In the genomic region with DNA sequence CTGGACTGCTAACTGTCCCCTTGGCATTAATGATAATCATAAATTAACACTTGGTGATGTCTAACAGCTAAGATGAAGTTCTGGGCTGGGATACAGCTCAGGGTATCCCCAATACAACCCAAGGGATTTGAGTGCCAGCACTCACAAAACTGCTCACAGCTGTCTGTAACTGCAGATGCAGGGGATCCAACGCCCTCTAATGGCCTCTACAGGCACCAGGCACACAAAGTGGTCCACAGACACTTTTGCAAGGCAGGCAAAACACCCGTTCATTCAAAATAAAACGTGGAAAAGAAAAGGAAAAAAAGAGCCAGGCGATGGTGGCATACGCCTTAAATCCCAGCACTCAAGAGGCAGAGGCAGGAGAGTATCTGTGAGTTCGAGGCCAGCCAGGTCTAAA, we compare ENCODE assay signal across 11 mouse cellular contexts. TPM values are rescaled to one million over a fixed set of nuclear protein-coding genes. Genes with fewer than 3 reads are reported as not detected.
DNase-seq lines count a peak whose midpoint lies in the region; ATAC-seq and TF ChIP-seq lines count a peak whose summit lies in the region.
"Had no signal": no experiment of that assay in that cellular context is flagged by ENCODE, and none has a peak within 500 bp of the region (broad histone marks: within the 10 kb centered on the region; RNA-seq: fewer than 3 reads in every experiment).

No protein-coding gene starts in this region.

- no peak overlapping the region for H3K4me2 ChIP-seq in forebrain, embryonic 13.5 days
- H3K4me2 ChIP-seq in forebrain, embryonic 16.5 days (ENCODE audit: low read length): no peak overlapping the region
- H3K4me2 ChIP-seq in kidney, postnatal 0 days (ENCODE audit: low read length): no peak overlapping the region
- no peak overlapping the region for H3K4me2 ChIP-seq in limb, embryonic 15.5 days

- peak overlapping the region; percentile 11; the same call in 1 of the 2 replicates for H3K27ac ChIP-seq in forebrain, embryonic 13.5 days
- no peak overlapping the region for H3K27ac ChIP-seq in forebrain, embryonic 16.5 days (ENCODE audit: low read length)
- peak overlapping the region; percentile 94; the same call in 1 of the 2 replicates for H3K27ac ChIP-seq in kidney, postnatal 0 days
- peak overlapping the region; percentile 83; the same call in 1 of the 2 replicates for H3K27ac ChIP-seq in limb, embryonic 15.5 days

- TF ChIP-seq CTCF in kidney, postnatal 0 days (IDR thresholded peaks at IDR 0.05; ENCODE audit: low read depth): peak; percentile 37; the same call in 1 of the 2 replicates

- peaks cover 20% of the 10 kb centered on the region for H3K4me1 ChIP-seq in forebrain, embryonic 13.5 days
- H3K4me1 ChIP-seq in forebrain, embryonic 16.5 days (replicated peaks; ENCODE audit: control insufficient read depth, insufficient read depth, low read length): peaks cover 8% of the 10 kb centered on the region; the same call in 1 of the 2 replicates
- H3K4me1 ChIP-seq in kidney, postnatal 0 days (replicated peaks; ENCODE audit: insufficient read depth, low read length): peaks cover 18% of the 10 kb centered on the region
- peaks cover 35% of the 10 kb centered on the region for H3K4me1 ChIP-seq in limb, embryonic 15.5 days

- ATAC-seq in forebrain, embryonic 13.5 days: no peak
- no peak for ATAC-seq in forebrain, embryonic 16.5 days
- ATAC-seq in kidney, postnatal 0 days (replicated peaks; ENCODE audit: low FRiP score, low read depth): no peak
- ATAC-seq in limb, embryonic 15.5 days (ENCODE audit: insufficient number of reproducible peaks, low FRiP score, low TSS enrichment, low read depth): no peak
- ATAC-seq: activated CD4-positive, CD25-positive, alpha-beta regulatory T cell, adult 4 months had no signal

- no peaks in the 10 kb centered on the region for H3K36me3 ChIP-seq in forebrain, embryonic 13.5 days (ENCODE audit: poor library complexity, severe bottlenecking)
- H3K36me3 ChIP-seq in forebrain, embryonic 16.5 days (ENCODE audit: control insufficient read depth, insufficient read depth): no peaks in the 10 kb centered on the region
- H3K36me3 ChIP-seq in kidney, postnatal 0 days (ENCODE audit: insufficient read depth, low read length): no peaks in the 10 kb centered on the region
- H3K36me3 ChIP-seq in limb, embryonic 15.5 days: no peaks in the 10 kb centered on the region
- H3K36me3 ChIP-seq: forebrain, embryonic 12.5 days had no signal

- no peak overlapping the region for H3K9ac ChIP-seq in forebrain, embryonic 13.5 days
- H3K9ac ChIP-seq in forebrain, embryonic 16.5 days (replicated peaks; ENCODE audit: low read depth, low read length): no peak overlapping the region
- no peak overlapping the region for H3K9ac ChIP-seq in kidney, postnatal 0 days (ENCODE audit: low read depth, low read length)
- no peak overlapping the region for H3K9ac ChIP-seq in limb, embryonic 15.5 days

- 41% methylated on average over 6 of the region's 6 CpGs for WGBS in forebrain, embryonic 13.5 days
- 47% methylated on average over 6 of the region's 6 CpGs for whole genome bisulfite sequencing in forebrain, embryonic 16.5 days
- WGBS in kidney, postnatal 0 days: 57% methylated on average over 6 of the region's 6 CpGs
- WGBS in limb, embryonic 15.5 days: 49% methylated on average over 6 of the region's 6 CpGs

- no peak for DNase-seq in kidney, postnatal 0 days (ENCODE audit: low spot score)
- no peak for DNase-seq in kidney, adult 18-20 months
- peak; percentile 62 for DNase-seq in embryo, embryonic 10.5 days (ENCODE audit: low spot score)
- DNase-seq in adrenal gland, adult 18-20 months (ENCODE audit: low spot score in 2 of 2): no peak
- no peak for DNase-seq in cerebellum, postnatal 4 days (ENCODE audit: low spot score in 2 of 2)
- DNase-seq: cerebellum, adult 2 months had no signal

- no peak overlapping the region for H3K4me3 ChIP-seq in forebrain, embryonic 13.5 days
- no peak overlapping the region for H3K4me3 ChIP-seq in forebrain, embryonic 16.5 days (replicated peaks; ENCODE audit: low read length)
- H3K4me3 ChIP-seq in kidney, postnatal 0 days (replicated peaks; ENCODE audit: low read depth, low read length): no peak overlapping the region
- H3K4me3 ChIP-seq in limb, embryonic 15.5 days: no peak overlapping the region
- H3K4me3 ChIP-seq: forebrain, embryonic 12.5 days had no signal

- no peaks in the 10 kb centered on the region for H3K9me3 ChIP-seq in forebrain, embryonic 13.5 days (replicated peaks)
- H3K9me3 ChIP-seq in forebrain, embryonic 16.5 days (ENCODE audit: control insufficient read depth, low read length): no peaks in the 10 kb centered on the region
- no peaks in the 10 kb centered on the region for H3K9me3 ChIP-seq in kidney, postnatal 0 days (replicated peaks; ENCODE audit: low read length)
- H3K9me3 ChIP-seq in limb, embryonic 15.5 days: no peaks in the 10 kb centered on the region
- H3K9me3 ChIP-seq: forebrain, embryonic 12.5 days had no signal

- H3K27me3 ChIP-seq in forebrain, embryonic 13.5 days: no peaks in the 10 kb centered on the region
- no peaks in the 10 kb centered on the region for H3K27me3 ChIP-seq in forebrain, embryonic 16.5 days (replicated peaks; ENCODE audit: control insufficient read depth, insufficient read depth, low read length)
- H3K27me3 ChIP-seq in kidney, postnatal 0 days (ENCODE audit: insufficient read depth, low read length): no peaks in the 10 kb centered on the region
- no peaks in the 10 kb centered on the region for H3K27me3 ChIP-seq in limb, embryonic 15.5 days
- H3K27me3 ChIP-seq: forebrain, embryonic 12.5 days had no signal

RNA-seq across cellular contexts. Expression of gene Zmynd8, which starts 0.7 kb away (rescaled TPM):
- 73.3 and 85.4 TPM in 2 replicates for polyA plus RNA-seq in forebrain, embryonic 13.5 days (2015; fragmentation: Nextera tagmentation; extraction: Ambion mirVana)
- polyA plus RNA-seq in forebrain, embryonic 16.5 days (2015; fragmentation: Nextera tagmentation; extraction: Ambion mirVana): 69.8 and 81.5 TPM in 2 replicates
- 39.6 and 41.7 TPM in 2 replicates for polyA plus RNA-seq in kidney, postnatal 0 days (2015; fragmentation: Nextera tagmentation; extraction: Ambion mirVana)
- 40.4 and 52.2 TPM in 2 replicates for polyA plus RNA-seq in limb, embryonic 15.5 days (2015; fragmentation: Nextera tagmentation; extraction: Ambion mirVana)
- 10 to 100 TPM; 45.8 to 48.8 TPM for total RNA-seq in adrenal gland, adult 18-20 months (2021)
